Mouse (Mus musculus): ENCODE results near the gene Tenm3. TPM values are rescaled to one million over a fixed set of nuclear protein-coding genes. Genes with fewer than 3 reads are reported as not detected.

Tenm3 gene
- total and polyA plus RNA-seq, 3 experiments: 0.03 to 0.08 (median 0.07) TPM

DNA sequence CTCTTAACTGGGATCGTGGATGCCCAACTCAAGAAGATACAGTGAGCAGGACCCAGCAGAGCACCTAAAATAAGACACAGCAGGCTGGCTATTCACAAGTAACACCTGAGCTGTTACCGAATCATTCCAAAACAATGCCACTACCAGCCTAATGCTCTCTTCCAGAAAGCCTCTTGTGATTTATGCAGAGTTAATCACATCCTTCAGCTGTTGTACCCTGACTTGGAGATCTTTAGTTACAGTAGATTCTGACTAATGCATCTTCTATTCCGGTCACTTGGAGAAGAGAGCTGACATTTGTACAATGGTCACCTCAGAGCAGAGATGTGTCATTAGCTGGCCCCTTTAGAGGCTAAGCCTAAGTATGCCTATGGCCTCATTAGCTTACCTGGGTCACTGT lies 550.0 kb downstream of the Tenm3 start:
- TF ChIP-seq ZKSCAN1 (IDR thresholded peaks at IDR 0.05; ENCODE audit: borderline replicate concordance, low read depth, low read length): no peak
- no peak for TF ChIP-seq USF2 (conservative IDR thresholded peaks at IDR 0.05; ENCODE audit: low read depth, low read length)
- no peak for TF ChIP-seq GABPA (IDR thresholded peaks at IDR 0.05; ENCODE audit: insufficient replicate concordance, low read depth, low read length)
- TF ChIP-seq SIN3A (IDR thresholded peaks at IDR 0.05; ENCODE audit: low read length): no peak
- TF ChIP-seq HCFC1 (IDR thresholded peaks at IDR 0.05; ENCODE audit: low read depth, low read length): no peak
- TF ChIP-seq NELFE (IDR thresholded peaks at IDR 0.05; ENCODE audit: low read depth, low read length): no peak
- TF ChIP-seq CHD2 (IDR thresholded peaks at IDR 0.05; ENCODE audit: low read length): no peak
- TF ChIP-seq ELF1 (IDR thresholded peaks at IDR 0.05; ENCODE audit: low read depth, low read length): no peak
- TF ChIP-seq RCOR1 (conservative IDR thresholded peaks at IDR 0.05; ENCODE audit: low read depth, low read length): no peak
- no peak for TF ChIP-seq MAX (IDR thresholded peaks at IDR 0.05; ENCODE audit: low read length)
- TF ChIP-seq MAFK (IDR thresholded peaks at IDR 0.05; ENCODE audit: insufficient replicate concordance, low read length): no peak
- no peak for TF ChIP-seq JUND (conservative IDR thresholded peaks at IDR 0.05; ENCODE audit: low read depth, low read length)
- TF ChIP-seq USF1 (IDR thresholded peaks at IDR 0.05; ENCODE audit: low read depth, low read length): no peak
- no peak for TF ChIP-seq CTCF (conservative IDR thresholded peaks at IDR 0.05 in 1 of 2, IDR thresholded peaks at IDR 0.05 in 1 of 2; ENCODE audit: low read depth in 2 of 2, low read length in 2 of 2)
- no peak for TF ChIP-seq UBTF (IDR thresholded peaks at IDR 0.05; ENCODE audit: low read depth, low read length)
- TF ChIP-seq EP300 (IDR thresholded peaks at IDR 0.05; ENCODE audit: low read length): no peak
- in situ Hi-C loops (cut with MboI; ENCODE audit: low pct_ligation_motif_present, low pct_unique_long_range_greater_than_20kb, low sequenced_read_pairs): no loop called here
- no peak for DNase-seq (ENCODE audit: extremely low read depth)
- no peaks in the 10 kb centered on the region for H3K36me3 ChIP-seq (replicated peaks in 1 of 2; ENCODE audit: control insufficient read depth in 1 of 2, insufficient read depth in 1 of 2, low read length in 1 of 2)
- H3K79me2 ChIP-seq (replicated peaks; ENCODE audit: control insufficient read depth, extremely low read depth, insufficient read depth, poor library complexity, severe bottlenecking): no peaks in the 10 kb centered on the region
- no peaks in the 10 kb centered on the region for H3K27me3 ChIP-seq (replicated peaks)
- no peaks in the 10 kb centered on the region for H3K4me1 ChIP-seq (ENCODE audit: control insufficient read depth in 1 of 2, insufficient read depth in 2 of 2)
- dilution Hi-C loops (cut with MboI; ENCODE audit: extremely low pct_ligation_motif_present, extremely low pct_unique_long_range_greater_than_20kb, low sequenced_read_pairs): no loop called here
- H3K27ac ChIP-seq (ENCODE audit: insufficient read depth, low read depth): no peak overlapping the region
- peaks cover 64% of the 10 kb centered on the region for H3K9me3 ChIP-seq (replicated peaks; ENCODE audit: low read length)
- no peak overlapping the region for H3K4me3 ChIP-seq (replicated peaks in 1 of 3; ENCODE audit: low read depth in 2 of 3, low read length in 2 of 3, poor library complexity in 1 of 3)
- H3K9ac ChIP-seq (ENCODE audit: insufficient read depth, low read depth): no peak overlapping the region
- no peak overlapping the region for H3K4me2 ChIP-seq (ENCODE audit: insufficient read depth, low read depth, poor library complexity, severe bottlenecking)

DNA sequence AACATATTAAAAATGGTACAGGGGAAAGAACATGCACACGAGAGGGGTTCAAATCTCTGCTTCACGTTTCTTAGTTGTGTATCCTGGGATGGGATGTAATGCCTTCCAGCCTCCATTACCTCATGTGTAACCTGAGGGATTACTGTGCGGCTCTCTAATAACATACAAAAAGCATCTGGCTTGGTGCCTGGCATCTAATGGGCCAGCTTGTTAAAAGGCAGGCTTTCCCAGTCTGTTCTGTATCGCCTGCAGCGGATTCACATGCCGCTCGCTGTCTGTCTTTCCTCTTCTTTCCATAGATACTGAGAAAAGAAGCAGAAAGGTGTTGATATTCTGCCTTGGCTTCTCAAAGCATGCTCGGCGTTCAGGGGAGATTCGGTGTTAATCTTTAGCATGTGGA lies 558.3 kb downstream of the Tenm3 start:
- H3K4me3 ChIP-seq (replicated peaks in 1 of 3; ENCODE audit: low read depth in 2 of 3, low read length in 2 of 3, poor library complexity in 1 of 3): no peak overlapping the region
- no peak overlapping the region for H3K4me2 ChIP-seq (ENCODE audit: insufficient read depth, low read depth, poor library complexity, severe bottlenecking)
- no peaks in the 10 kb centered on the region for H3K36me3 ChIP-seq (replicated peaks in 1 of 2; ENCODE audit: control insufficient read depth in 1 of 2, insufficient read depth in 1 of 2, low read length in 1 of 2)
- DNase-seq (ENCODE audit: extremely low read depth): no peak
- H3K9me3 ChIP-seq (replicated peaks; ENCODE audit: low read length): peaks cover 58% of the 10 kb centered on the region
- no peaks in the 10 kb centered on the region for H3K27me3 ChIP-seq (replicated peaks)
- in situ Hi-C loops (cut with MboI; ENCODE audit: low pct_ligation_motif_present, low pct_unique_long_range_greater_than_20kb, low sequenced_read_pairs) (no loop called here), dilution Hi-C loops (cut with MboI; ENCODE audit: extremely low pct_ligation_motif_present, extremely low pct_unique_long_range_greater_than_20kb, low sequenced_read_pairs) (no loop called here)
- no peak for TF ChIP-seq POLR2A (IDR thresholded peaks at IDR 0.05; ENCODE audit: low read depth, low read length)
- no peak for TF ChIP-seq CHD1 (IDR thresholded peaks at IDR 0.05; ENCODE audit: low read depth, low read length)
- no peaks in the 10 kb centered on the region for H3K4me1 ChIP-seq (ENCODE audit: control insufficient read depth in 1 of 2, insufficient read depth in 2 of 2)
- H3K79me2 ChIP-seq (replicated peaks; ENCODE audit: control insufficient read depth, extremely low read depth, insufficient read depth, poor library complexity, severe bottlenecking): no peaks in the 10 kb centered on the region
- H3K27ac ChIP-seq (ENCODE audit: insufficient read depth, low read depth): no peak overlapping the region
- no peak overlapping the region for H3K9ac ChIP-seq (ENCODE audit: insufficient read depth, low read depth)

Data from CH12.LX (cell line).